Mouse (Mus musculus): ENCODE measurements around the gene Ppil4. TPM values are rescaled to one million over a fixed set of nuclear protein-coding genes. Genes with fewer than 3 reads are reported as not detected.

Gene Ppil4
- total and polyA plus RNA-seq, 3 experiments, result 26.4 to 45.9 (median 41.5) TPM

DNA sequence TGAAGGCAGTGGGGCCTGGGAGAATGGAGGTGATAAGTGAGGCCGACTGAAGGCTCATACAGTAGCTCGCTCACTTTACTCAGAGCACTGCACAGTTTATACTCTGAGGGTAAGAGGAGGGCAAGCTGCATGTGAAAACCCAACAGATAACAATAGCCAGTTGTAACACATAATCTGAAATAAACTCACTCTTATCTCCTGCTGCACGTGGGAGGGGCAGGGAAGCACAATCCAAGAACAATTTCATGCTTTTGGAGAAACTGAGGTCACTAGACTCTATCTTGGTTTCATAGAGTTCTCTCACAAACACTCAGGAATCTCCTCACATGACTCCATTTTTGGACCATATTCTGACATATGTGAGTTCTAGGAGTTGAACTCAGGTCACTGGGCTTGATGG, 8.6 kb downstream of the Ppil4 start:
- no peaks in the 10 kb centered on the region for H3K9me3 ChIP-seq (replicated peaks; ENCODE audit: low read length)
- H3K27ac ChIP-seq (ENCODE audit: insufficient read depth, low read depth), result no peak overlapping the region
- DNase-seq (ENCODE audit: extremely low read depth), result no peak
- no peak overlapping the region for H3K9ac ChIP-seq (ENCODE audit: insufficient read depth, low read depth)
- in situ Hi-C loops (cut with MboI; ENCODE audit: low pct_ligation_motif_present, low pct_unique_long_range_greater_than_20kb, low sequenced_read_pairs) (no loop called here), dilution Hi-C loops (cut with MboI; ENCODE audit: extremely low pct_ligation_motif_present, extremely low pct_unique_long_range_greater_than_20kb, low sequenced_read_pairs) (no loop called here)
- H3K4me2 ChIP-seq (ENCODE audit: insufficient read depth, low read depth, poor library complexity, severe bottlenecking), result no peak overlapping the region
- peaks cover 4% of the 10 kb centered on the region; the same call in 1 of the 2 replicates for H3K79me2 ChIP-seq (replicated peaks; ENCODE audit: control insufficient read depth, extremely low read depth, insufficient read depth, poor library complexity, severe bottlenecking)
- peaks cover 0 to 3% of the 10 kb centered on the region in 2 experiments; a peak in 1 of 4 replicates for H3K4me1 ChIP-seq (ENCODE audit: control insufficient read depth in 1 of 2, insufficient read depth in 2 of 2)
- no peak for TF ChIP-seq JUN (IDR thresholded peaks at IDR 0.05; ENCODE audit: insufficient read depth, low read depth, low read length)
- TF ChIP-seq TCF12 (IDR thresholded peaks at IDR 0.05; ENCODE audit: low read depth, low read length), result no peak
- no peak for TF ChIP-seq MYC (IDR thresholded peaks at IDR 0.05; ENCODE audit: low read depth, low read length)
- no peak for TF ChIP-seq SIN3A (IDR thresholded peaks at IDR 0.05; ENCODE audit: low read length)
- no peak for TF ChIP-seq CTCF (conservative IDR thresholded peaks at IDR 0.05 in 1 of 2, IDR thresholded peaks at IDR 0.05 in 1 of 2; ENCODE audit: low read depth in 2 of 2, low read length in 2 of 2)
- no peak for TF ChIP-seq KAT2A (IDR thresholded peaks at IDR 0.05; ENCODE audit: insufficient replicate concordance, low read length)
- TF ChIP-seq ETS1 (conservative IDR thresholded peaks at IDR 0.05; ENCODE audit: low read depth, low read length), result no peak
- no peak for TF ChIP-seq PAX5 (IDR thresholded peaks at IDR 0.05; ENCODE audit: low read length)
- TF ChIP-seq POLR2AphosphoS2 (IDR thresholded peaks at IDR 0.05; ENCODE audit: low read depth, low read length), result no peak
- no peak for TF ChIP-seq CHD1 (IDR thresholded peaks at IDR 0.05; ENCODE audit: low read depth, low read length)
- no peak for TF ChIP-seq JUND (conservative IDR thresholded peaks at IDR 0.05; ENCODE audit: low read depth, low read length)
- TF ChIP-seq IRF4 (IDR thresholded peaks at IDR 0.05; ENCODE audit: low read depth, low read length), result no peak
- no peak for TF ChIP-seq ZC3H11A (IDR thresholded peaks at IDR 0.05; ENCODE audit: low read depth, low read length)
- no peak for TF ChIP-seq HCFC1 (IDR thresholded peaks at IDR 0.05; ENCODE audit: low read depth, low read length)
- TF ChIP-seq USF1 (IDR thresholded peaks at IDR 0.05; ENCODE audit: low read depth, low read length), result no peak
- TF ChIP-seq ZKSCAN1 (IDR thresholded peaks at IDR 0.05; ENCODE audit: borderline replicate concordance, low read depth, low read length), result no peak
- H3K36me3 ChIP-seq (replicated peaks in 1 of 2; ENCODE audit: control insufficient read depth in 1 of 2, insufficient read depth in 1 of 2, low read length in 1 of 2), result peaks cover 55 to 90% of the 10 kb centered on the region in 2 experiments
- no peaks in the 10 kb centered on the region for H3K27me3 ChIP-seq (replicated peaks)
- no peak overlapping the region for H3K4me3 ChIP-seq (replicated peaks in 1 of 3; ENCODE audit: low read depth in 2 of 3, low read length in 2 of 3, poor library complexity in 1 of 3)

- Histone ChIP-seq H3K9me3 (replicated peaks; ENCODE audit: low read length) (no peaks in the 10 kb centered on the region), H3K27me3 (replicated peaks) (no peaks in the 10 kb centered on the region), H3K79me2 (replicated peaks; ENCODE audit: control insufficient read depth, extremely low read depth, insufficient read depth, poor library complexity, severe bottlenecking) (peaks cover 2% of the 10 kb centered on the region; the same call in 1 of the 2 replicates), H3K4me3 (replicated peaks in 1 of 3; ENCODE audit: low read depth in 2 of 3, low read length in 2 of 3, poor library complexity in 1 of 3) (no peak overlapping the region), H3K4me1 (ENCODE audit: control insufficient read depth in 1 of 2, insufficient read depth in 2 of 2) (peaks cover 0 to 3% of the 10 kb centered on the region in 2 experiments; a peak in 1 of 4 replicates), H3K36me3 (replicated peaks in 1 of 2; ENCODE audit: control insufficient read depth in 1 of 2, insufficient read depth in 1 of 2, low read length in 1 of 2) (peaks cover 49 to 86% of the 10 kb centered on the region in 2 experiments), H3K4me2 (ENCODE audit: insufficient read depth, low read depth, poor library complexity, severe bottlenecking) (no peak overlapping the region), H3K27ac (ENCODE audit: insufficient read depth, low read depth) (no peak overlapping the region), H3K9ac (ENCODE audit: insufficient read depth, low read depth) (no peak overlapping the region)
- in situ Hi-C loops (cut with MboI; ENCODE audit: low pct_ligation_motif_present, low pct_unique_long_range_greater_than_20kb, low sequenced_read_pairs) (no loop called here), dilution Hi-C loops (cut with MboI; ENCODE audit: extremely low pct_ligation_motif_present, extremely low pct_unique_long_range_greater_than_20kb, low sequenced_read_pairs) (no loop called here)
- TF ChIP-seq MEF2A (IDR thresholded peaks at IDR 0.05; ENCODE audit: borderline replicate concordance, low read depth, low read length) (peak; percentile 14; the same call in 1 of the 2 replicates), POLR2A (IDR thresholded peaks at IDR 0.05; ENCODE audit: low read depth, low read length) (no peak), ZNF384 (IDR thresholded peaks at IDR 0.05; ENCODE audit: low read depth, low read length) (peak; percentile 77)
- no peak for DNase-seq (ENCODE audit: extremely low read depth)
Measured at GRCm38 (mm10) chr10:7802519-7803140, 9.9 kb downstream of the Ppil4 start.
